Mouse (Mus musculus) lung, postnatal 10 days (tissue): Measurements from ENCODE around the gene Tgfbr3l.

Experiments used
- DNase-seq: peaks from one replicate; pipeline ENCODE4 v3.0.0; 2021

The Tgfbr3l gene

GRCm38 (mm10) chr8:4247951-4248540, at the start of gene Tgfbr3l:
TSS of gene Tgfbr3l (plus strand) at chr8:4248214.
- DNase-seq = no peak

- no peak for DNase-seq
These were observed 46.7 kb upstream of the Tgfbr3l start for GRCm38 (mm10) chr8:4201321-4201720.

GRCm38 (mm10) chr8:4205246-4206123, 42.5 kb upstream of the Tgfbr3l start:
- DNase-seq = no peak

GRCm38 (mm10) chr8:4206182-4207015, 41.6 kb upstream of the Tgfbr3l start:
- no peak for DNase-seq

GRCm38 (mm10) chr8:4207016-4207350, 41.0 kb upstream of the Tgfbr3l start:
- DNase-seq = no peak

- DNase-seq = no peak
These were observed 36.9 kb upstream of the Tgfbr3l start for GRCm38 (mm10) chr8:4211097-4211496.

GRCm38 (mm10) chr8:4212809-4213209, 35.2 kb upstream of the Tgfbr3l start:
- DNase-seq = peak; percentile 27

GRCm38 (mm10) chr8:4213210-4214005, 34.6 kb upstream of the Tgfbr3l start:
- peak; percentile 83 for DNase-seq

- DNase-seq = peak; percentile 93
These were observed 33.7 kb upstream of the Tgfbr3l start for GRCm38 (mm10) chr8:4214006-4214980.

- no peak for DNase-seq
These were observed 31.7 kb upstream of the Tgfbr3l start for GRCm38 (mm10) chr8:4216296-4216695.

- DNase-seq = peak; percentile 19
These were observed 31.0 kb upstream of the Tgfbr3l start, which contains the start of gene Prr36 for GRCm38 (mm10) chr8:4216791-4217621. TSS of gene Prr36 (minus strand) at chr8:4217459.

- DNase-seq = no peak
These were observed 28.4 kb upstream of the Tgfbr3l start for GRCm38 (mm10) chr8:4219617-4220016.

GRCm38 (mm10) chr8:4222059-4222458, 26.0 kb upstream of the Tgfbr3l start:
- DNase-seq = no peak

- no peak for DNase-seq
These were observed 21.7 kb upstream of the Tgfbr3l start for GRCm38 (mm10) chr8:4226323-4226722.

GRCm38 (mm10) chr8:4226739-4227347, 21.2 kb upstream of the Tgfbr3l start, which contains the start of gene Lrrc8e:
TSS of gene Lrrc8e (plus strand) at chr8:4226827.
- DNase-seq = peak; percentile 53

GRCm38 (mm10) chr8:4227919-4228318, 20.1 kb upstream of the Tgfbr3l start:
- no peak for DNase-seq

- DNase-seq = no peak
These were observed 18.2 kb upstream of the Tgfbr3l start for GRCm38 (mm10) chr8:4229784-4230183.

- peak; percentile 46 for DNase-seq
These were observed 17.2 kb upstream of the Tgfbr3l start for GRCm38 (mm10) chr8:4230612-4231351.

GRCm38 (mm10) chr8:4237814-4238433, 10.1 kb upstream of the Tgfbr3l start:
- DNase-seq = peak; percentile 46
